In the genomic region with DNA sequence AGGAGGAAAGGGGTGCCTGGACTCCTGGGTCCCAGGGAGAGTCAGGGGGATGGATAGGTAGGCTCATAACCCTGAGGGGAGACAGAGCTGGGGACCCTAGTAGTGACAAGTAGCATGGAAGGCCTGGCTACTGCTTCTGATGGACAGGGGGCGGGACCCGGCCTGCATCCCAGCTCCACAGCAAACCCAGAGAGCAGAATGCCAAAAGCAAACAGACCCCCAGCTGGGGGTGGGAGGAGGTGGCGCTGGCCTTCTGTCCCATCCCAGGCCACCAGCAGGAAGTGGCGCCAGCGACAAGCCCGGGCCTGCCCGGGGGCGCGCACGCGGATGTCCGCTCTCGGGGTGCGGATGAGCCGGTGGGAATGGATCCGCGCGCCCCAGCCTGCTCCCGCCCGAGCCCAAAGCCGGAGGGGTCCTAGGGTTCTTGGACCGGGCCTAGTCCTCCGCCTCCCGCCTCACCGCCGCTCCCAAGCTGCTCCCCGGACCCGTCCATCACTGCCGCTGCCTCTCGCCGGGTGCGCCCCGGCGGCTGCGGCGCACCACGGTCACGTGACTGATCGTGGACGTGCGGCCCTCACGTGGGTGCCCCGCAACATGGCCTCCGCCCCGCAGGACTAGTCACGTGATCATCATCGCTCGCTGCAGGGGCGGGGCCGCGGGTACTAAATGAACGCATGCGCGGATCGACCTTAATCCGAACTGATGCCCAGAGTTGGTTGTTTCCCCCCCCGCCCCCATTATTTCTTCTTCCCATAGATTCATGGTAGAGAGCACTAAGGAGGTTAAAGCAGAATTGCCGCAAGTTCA, we compare ENCODE assay signal across 8 mouse cellular contexts. TPM values are rescaled to one million over a fixed set of nuclear protein-coding genes. Genes with fewer than 3 reads are reported as not detected.
DNase-seq lines count a peak whose midpoint lies in the region; ATAC-seq and TF ChIP-seq lines count a peak whose summit lies in the region.

A gene (minus strand): TSS at position 616 of the 807 bp plus-strand sequence.

- intact Hi-C loops in heart, postnatal 10 days (cut with DNase I) = loop anchor here (2.0 kb wide), 1 partner anchor 56 kb away; no protein-coding TSS in a partner anchor

- peak; percentile 92 for DNase-seq in c-Kit-positive CD71-positive TER-119-positive erythroid progenitor cells, embryonic 14.5 days (ENCODE audit: low spot score)
- DNase-seq in heart, postnatal 10 days = peak; percentile 96 to 97
- DNase-seq in large intestine, adult 2 months (ENCODE audit: low read depth, low spot score) = peak; percentile 73
- peak; percentile 96 for DNase-seq in liver, postnatal 0 days
- DNase-seq in testis, postnatal 10 days (ENCODE audit: low spot score) = peak; percentile 98

- H3K27ac ChIP-seq in forebrain, embryonic 13.5 days = peak within 1 kb of the TSS; percentile 69
- H3K27ac ChIP-seq in liver, postnatal 0 days (ENCODE audit: low read depth) = peak within 1 kb of the TSS; percentile 58; the same call in 1 of the 2 replicates
- H3K27ac ChIP-seq in neural tube, embryonic 14.5 days (ENCODE audit: low read depth, low read length) = 0 out of 2 replicates have a peak within 1 kb of the TSS, but pooled peaks have one; percentile 60

- under 1% methylated on average over 47 of the region's 58 CpGs for WGBS in forebrain, embryonic 13.5 days
- WGBS in large intestine, adult 2 months = under 1% methylated on average over 58 of the region's 58 CpGs
- WGBS in liver, postnatal 0 days (ENCODE audit: insufficient replicate concordance) = under 1% methylated on average over 57 of the region's 58 CpGs
- WGBS in neural tube, embryonic 14.5 days = under 1% methylated on average over 58 of the region's 58 CpGs

- peak; percentile 77 for ATAC-seq in forebrain, embryonic 13.5 days
- ATAC-seq in liver, postnatal 0 days = peak; percentile 89
- ATAC-seq in neural tube, embryonic 14.5 days (ENCODE audit: low read depth) = peak; percentile 73

- H3K4me3 ChIP-seq in E14TG2a.4 (replicated peaks; ENCODE audit: low read length) = peak within 1 kb of the TSS; percentile 99
- peak within 1 kb of the TSS; percentile 92 for H3K4me3 ChIP-seq in forebrain, embryonic 13.5 days
- H3K4me3 ChIP-seq in liver, postnatal 0 days (ENCODE audit: low read depth, low read length) = peak within 1 kb of the TSS; percentile 93
- peak within 1 kb of the TSS; percentile 85 for H3K4me3 ChIP-seq in neural tube, embryonic 14.5 days (ENCODE audit: low read depth, low read length)

- peaks cover 60% of the 10 kb centered on the region for H3K4me1 ChIP-seq in E14TG2a.4 (replicated peaks; ENCODE audit: low read depth, low read length)
- peaks cover 21% of the 10 kb centered on the region for H3K4me1 ChIP-seq in forebrain, embryonic 13.5 days
- H3K4me1 ChIP-seq in liver, postnatal 0 days (ENCODE audit: insufficient read depth) = peaks cover 20% of the 10 kb centered on the region
- H3K4me1 ChIP-seq in neural tube, embryonic 14.5 days (ENCODE audit: control insufficient read depth, insufficient read depth, low read length) = peaks cover 13% of the 10 kb centered on the region

- H3K9me3 ChIP-seq in E14TG2a.4 (ENCODE audit: low read length) = no peaks in the 10 kb centered on the region
- no peaks in the 10 kb centered on the region for H3K9me3 ChIP-seq in forebrain, embryonic 13.5 days (replicated peaks)
- H3K9me3 ChIP-seq in liver, postnatal 0 days (ENCODE audit: low read length) = no peaks in the 10 kb centered on the region
- H3K9me3 ChIP-seq in neural tube, embryonic 14.5 days (ENCODE audit: control insufficient read depth, low read length) = no peaks in the 10 kb centered on the region

- peak within 1 kb of the TSS; percentile 95 for H3K4me2 ChIP-seq in forebrain, embryonic 13.5 days
- peak within 1 kb of the TSS; percentile 98 for H3K4me2 ChIP-seq in liver, postnatal 0 days (ENCODE audit: low read depth, low read length)
- H3K4me2 ChIP-seq in neural tube, embryonic 14.5 days (ENCODE audit: low read depth, low read length) = peak within 1 kb of the TSS; percentile 89

- peak within 1 kb of the TSS; percentile 95 for H3K9ac ChIP-seq in forebrain, embryonic 13.5 days
- H3K9ac ChIP-seq in liver, postnatal 0 days (replicated peaks) = peak within 1 kb of the TSS; percentile 84
- H3K9ac ChIP-seq in neural tube, embryonic 14.5 days (replicated peaks; ENCODE audit: low read depth, low read length) = peak within 1 kb of the TSS; percentile 78

- H3K36me3 ChIP-seq in E14TG2a.4 (ENCODE audit: insufficient read depth, low read length) = peaks cover 46% of the 10 kb centered on the region
- H3K36me3 ChIP-seq in forebrain, embryonic 13.5 days (ENCODE audit: poor library complexity, severe bottlenecking) = peaks cover 42% of the 10 kb centered on the region
- H3K36me3 ChIP-seq in liver, postnatal 0 days (replicated peaks; ENCODE audit: insufficient read depth, low read length) = peaks cover 25% of the 10 kb centered on the region
- peaks cover 15% of the 10 kb centered on the region; the same call in 1 of the 2 replicates for H3K36me3 ChIP-seq in neural tube, embryonic 14.5 days (ENCODE audit: control insufficient read depth, insufficient read depth, low read length)

- no peaks in the 10 kb centered on the region for H3K27me3 ChIP-seq in E14TG2a.4 (ENCODE audit: insufficient read depth, low read length)
- H3K27me3 ChIP-seq in forebrain, embryonic 13.5 days = no peaks in the 10 kb centered on the region
- no peaks in the 10 kb centered on the region for H3K27me3 ChIP-seq in liver, postnatal 0 days (ENCODE audit: insufficient read depth, low read length)
- H3K27me3 ChIP-seq in neural tube, embryonic 14.5 days (ENCODE audit: control insufficient read depth, insufficient read depth, low read length) = no peaks in the 10 kb centered on the region

- TF ChIP-seq CTCF in E14TG2a.4 (conservative IDR thresholded peaks at IDR 0.05; ENCODE audit: low read length) = no peak
- no peak for TF ChIP-seq CTCF in liver, postnatal 0 days (IDR thresholded peaks at IDR 0.05; ENCODE audit: low read depth)

- no peak for TF ChIP-seq EP300 in liver, postnatal 0 days (IDR thresholded peaks at IDR 0.05; ENCODE audit: low read depth)

RNA-seq across cellular contexts. Expression of the gene that starts here (rescaled TPM):
- polyA plus RNA-seq in forebrain, embryonic 13.5 days (2015; fragmentation: Nextera tagmentation; extraction: Ambion mirVana) = 243 and 272 TPM in 2 replicates
- total RNA-seq in heart, postnatal 10 days (2021) = 10 to 100 TPM; 44.5 to 45.8 TPM
- 105 and 106 TPM in 2 replicates for polyA plus RNA-seq in large intestine, adult 2 months (2012; rRNA removed)
- polyA plus RNA-seq in liver, postnatal 0 days (2015; fragmentation: Nextera tagmentation; extraction: Ambion mirVana) = 59.6 and 60.8 TPM in 2 replicates
- 107 and 215 TPM in 2 replicates for polyA plus RNA-seq in neural tube, embryonic 14.5 days (2014; fragmentation: Nextera tagmentation; extraction: Ambion mirVana)

Comparison
In these comparisons a context has a peak if more than half of its experiments do, and no peak if none do; other contexts are left out.
1. Peak in every context shown above with its lines: DNase-seq, ATAC-seq, H3K4me3 ChIP-seq and H3K27ac ChIP-seq.